Mouse (Mus musculus) left cerebral cortex, postnatal 10 days (tissue): Measurements from ENCODE around the gene Gm9844. TPM values are rescaled to one million over a fixed set of nuclear protein-coding genes. Genes with fewer than 3 reads are reported as not detected.
"Not testable (repeated sequence)": the region's sequence is repeated elsewhere in the genome, so short reads cannot be mapped to it uniquely, and the experiment has no call there.

Experiments
- DNase-seq, 2 experiments: peaks; one replicate each; pipeline ENCODE4 v3.0.0; 2021 to 2022; ENCODE audit warnings: low spot score in 2 of 2, mixed read lengths in 1 of 2; ENCODE audit errors: extremely low spot score in 1 of 2
- intact Hi-C: fragments of 180-260 bp; cut with DNase I; formaldehyde crosslinking; loops from one replicate; pipeline ENCODE4 v1.15.1; 2025
- total RNA-seq, 2 experiments: library from RNA; stranded (reverse); gene quantifications; 2 replicates each; pipeline ENCODE4 v1.2.3; 2021

Gene Gm9844
- 1 to 10 TPM in 1 of 2 experiments, not detected in 1; 3.8 TPM for total RNA-seq

GRCm38 (mm10) chr7:24861913-24862312 lies at the start of gene Gm9844:
Gene Gm9844, plus strand, starts transcription at chr7:24862213.
- DNase-seq: no peak
- intact Hi-C loops: no loop called here

DNA sequence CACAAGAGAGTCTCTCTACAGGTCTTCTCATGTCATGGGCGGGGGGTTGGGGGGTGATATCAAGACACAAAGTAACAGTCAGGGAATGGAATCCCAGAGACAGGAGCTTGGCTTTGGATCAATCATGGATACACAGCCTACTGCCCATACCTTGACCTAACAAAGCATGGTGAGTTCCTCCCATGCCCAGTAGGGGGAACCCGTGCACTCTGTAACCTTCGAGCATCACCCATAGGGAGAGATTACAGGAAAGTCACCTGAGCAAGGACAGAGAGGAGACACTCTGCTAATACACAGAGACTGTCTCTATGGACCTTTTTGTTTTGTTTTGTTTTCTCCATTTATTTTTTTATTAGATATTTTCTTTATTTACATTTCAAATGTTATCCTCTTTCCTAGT lies 44.5 kb upstream of the Gm9844 start:
- intact Hi-C loops: loop anchor here (10.0 kb wide), 1 partner anchor 147 kb away; no protein-coding TSS in a partner anchor
- DNase-seq: peak; percentile 6 to 53

GRCm38 (mm10) chr7:24824452-24824851 lies 37.6 kb upstream of the Gm9844 start:
- DNase-seq: no peak
- intact Hi-C loops: no loop called here

- intact Hi-C loops: no loop called here
- no peak for DNase-seq
Measured at GRCm38 (mm10) chr7:24827181-24827580, 34.8 kb upstream of the Gm9844 start.

- DNase-seq: not testable (repeated sequence)
- intact Hi-C loops: loop anchor here (10.0 kb wide), 1 partner anchor 736 kb away; no protein-coding TSS in a partner anchor
Measured at GRCm38 (mm10) chr7:24838732-24839409, 23.1 kb upstream of the Gm9844 start.

GRCm38 (mm10) chr7:24839410-24839808 lies 22.6 kb upstream of the Gm9844 start:
- intact Hi-C loops: loop anchor here (10.0 kb wide), 1 partner anchor 735 kb away; no protein-coding TSS in a partner anchor
- no peak for DNase-seq

GRCm38 (mm10) chr7:24840331-24840730 lies 21.7 kb upstream of the Gm9844 start:
- DNase-seq: no peak
- intact Hi-C loops: no loop called here

- no peak for DNase-seq
- intact Hi-C loops: no loop called here
Measured at GRCm38 (mm10) chr7:24841009-24841408, 21.0 kb upstream of the Gm9844 start.

GRCm38 (mm10) chr7:24844144-24844543 lies 17.9 kb upstream of the Gm9844 start:
- DNase-seq: no peak
- intact Hi-C loops: no loop called here

- intact Hi-C loops: no loop called here
- no peak for DNase-seq
Measured at GRCm38 (mm10) chr7:24845181-24845580, 16.8 kb upstream of the Gm9844 start.

- intact Hi-C loops: no loop called here
- DNase-seq: no peak
Measured at GRCm38 (mm10) chr7:24845713-24846112, 16.3 kb upstream of the Gm9844 start.

- DNase-seq, intact Hi-C loops: not testable (repeated sequence)
Measured at GRCm38 (mm10) chr7:24846576-24846975, 15.4 kb upstream of the Gm9844 start.

DNA sequence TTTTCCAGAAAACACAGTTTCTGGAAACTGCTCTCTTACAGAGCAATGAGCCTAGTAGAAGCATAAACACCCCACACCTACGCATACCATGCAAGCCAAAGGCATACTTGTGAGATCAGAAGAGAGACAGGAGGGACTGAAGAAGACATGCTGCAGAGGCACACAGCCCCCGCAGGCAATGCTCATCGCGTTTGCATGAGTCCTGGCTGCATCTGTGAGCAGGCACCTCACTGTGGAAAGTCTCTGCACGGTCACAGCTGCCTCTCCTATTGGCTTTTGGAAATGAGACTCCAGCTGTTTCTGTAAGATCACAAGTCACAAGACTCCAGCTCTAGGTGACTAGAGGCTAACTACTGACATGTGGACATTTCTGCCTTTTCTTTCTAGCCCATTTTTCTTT lies 11.9 kb upstream of the Gm9844 start:
- DNase-seq: no peak

DNA sequence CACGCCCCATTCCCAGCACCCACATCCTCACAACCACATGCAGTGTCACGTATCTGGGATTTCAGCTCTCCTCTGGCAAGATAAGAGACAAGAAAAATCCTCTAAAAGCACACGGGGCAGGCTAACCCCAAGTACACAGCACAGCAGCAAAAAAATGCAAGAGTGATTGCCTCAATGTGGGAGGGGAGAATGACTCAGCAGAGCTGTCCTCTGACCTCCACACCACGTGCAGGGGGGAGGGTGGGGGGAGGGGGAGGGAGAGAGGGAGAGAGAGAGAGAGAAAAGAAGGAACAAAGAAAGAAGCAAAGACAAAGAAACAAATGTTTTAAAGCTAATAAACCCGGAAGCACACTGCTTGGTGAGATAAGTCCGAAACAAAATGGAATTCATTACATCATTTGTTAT lies 11.1 kb upstream of the Gm9844 start:
- DNase-seq: no peak
- intact Hi-C loops: no loop called here

More for the DNA sequence above, 11.9 kb upstream of the Gm9844 start:
- intact Hi-C loops: no loop called here

DNA sequence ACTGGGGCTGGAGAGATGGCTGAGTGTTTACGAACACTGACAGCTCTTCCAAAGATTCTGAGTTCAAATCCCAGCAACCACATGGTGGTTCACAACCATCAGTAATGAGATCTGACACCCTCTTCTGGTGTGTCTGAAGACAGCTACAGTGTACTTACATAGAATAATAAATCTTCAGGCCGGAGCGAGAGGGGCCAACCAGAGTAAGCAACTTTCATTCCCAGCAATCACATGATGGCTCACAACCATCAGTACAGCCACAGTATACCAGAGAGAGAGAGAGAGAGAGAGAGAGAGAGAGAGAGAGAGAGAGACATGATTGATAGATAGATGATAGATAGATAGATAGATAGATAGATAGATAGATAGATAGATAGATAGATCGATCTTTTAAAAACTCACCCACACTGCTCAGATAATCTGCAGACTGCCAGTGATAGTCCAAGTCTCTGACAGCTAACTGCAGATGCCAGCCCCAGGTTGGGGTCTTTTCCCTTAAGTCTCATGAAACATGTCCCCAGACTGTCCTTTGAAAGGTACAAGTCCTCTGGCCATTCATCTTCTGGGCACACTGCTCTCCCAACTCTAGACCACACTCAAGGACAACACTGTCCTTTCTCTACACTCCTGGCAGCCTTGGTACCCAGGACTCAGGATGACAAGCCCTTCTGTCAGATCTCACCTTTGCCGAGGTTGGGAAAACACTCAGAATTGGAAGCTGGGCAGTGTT lies 10.3 kb upstream of the Gm9844 start:
- intact Hi-C loops: no loop called here
- DNase-seq: no peak

DNA sequence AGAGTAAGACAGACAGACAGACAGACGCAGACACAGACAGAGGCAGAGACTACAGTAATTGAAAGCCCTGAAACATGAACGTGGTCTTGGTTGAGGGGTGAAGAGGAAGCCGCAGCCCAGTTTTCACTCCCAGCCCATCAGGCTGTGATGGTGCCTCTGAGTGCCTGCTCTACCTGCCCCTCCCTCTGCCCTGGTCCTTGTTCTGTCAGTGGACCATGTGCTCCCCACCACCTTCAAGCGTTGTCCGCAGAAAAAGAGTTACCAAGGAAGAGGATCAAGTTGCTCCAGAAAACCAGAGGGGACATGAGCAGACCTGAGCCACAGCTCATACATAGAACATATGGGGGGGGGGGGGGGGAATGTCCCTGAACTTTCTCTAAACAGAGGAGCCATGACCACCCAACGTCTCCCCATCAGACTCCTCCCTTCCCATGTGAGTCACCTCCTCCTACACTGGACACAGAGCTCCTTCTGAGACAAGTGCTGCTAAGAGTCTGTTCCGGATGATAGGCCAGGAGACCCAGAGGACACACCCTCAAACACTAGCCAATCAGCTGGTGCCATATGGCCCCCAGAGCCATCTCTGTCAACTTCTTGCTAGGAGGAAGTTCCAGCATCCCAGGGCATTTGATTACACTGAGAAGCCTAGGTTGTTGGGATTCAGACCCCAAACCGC lies 9.3 kb upstream of the Gm9844 start:
- intact Hi-C loops: no loop called here
- no peak for DNase-seq

- intact Hi-C loops: no loop called here
- DNase-seq: no peak
Measured at GRCm38 (mm10) chr7:24853233-24853563, 8.8 kb upstream of the Gm9844 start.

DNA sequence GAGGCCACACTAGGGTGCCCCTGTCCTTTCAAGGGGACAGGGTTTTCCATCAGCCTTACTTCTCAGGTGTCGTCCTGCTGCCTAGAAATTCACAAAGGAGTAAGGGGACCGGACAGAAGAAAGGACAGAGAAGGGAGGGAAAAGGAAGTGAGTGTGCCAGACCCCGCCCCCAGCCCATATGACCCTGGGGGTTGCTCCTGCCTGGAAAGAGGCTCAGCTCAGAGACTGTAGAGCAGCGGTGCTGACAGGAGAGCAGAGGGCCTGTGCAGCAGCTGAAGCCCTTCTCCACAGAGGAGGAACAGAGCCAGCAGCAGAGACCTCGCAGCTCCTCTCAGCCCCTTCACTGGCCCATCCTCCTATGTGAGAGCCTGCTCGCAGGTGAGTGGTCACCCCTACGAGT lies 8.3 kb upstream of the Gm9844 start:
- intact Hi-C loops: no loop called here
- DNase-seq: no peak

DNA sequence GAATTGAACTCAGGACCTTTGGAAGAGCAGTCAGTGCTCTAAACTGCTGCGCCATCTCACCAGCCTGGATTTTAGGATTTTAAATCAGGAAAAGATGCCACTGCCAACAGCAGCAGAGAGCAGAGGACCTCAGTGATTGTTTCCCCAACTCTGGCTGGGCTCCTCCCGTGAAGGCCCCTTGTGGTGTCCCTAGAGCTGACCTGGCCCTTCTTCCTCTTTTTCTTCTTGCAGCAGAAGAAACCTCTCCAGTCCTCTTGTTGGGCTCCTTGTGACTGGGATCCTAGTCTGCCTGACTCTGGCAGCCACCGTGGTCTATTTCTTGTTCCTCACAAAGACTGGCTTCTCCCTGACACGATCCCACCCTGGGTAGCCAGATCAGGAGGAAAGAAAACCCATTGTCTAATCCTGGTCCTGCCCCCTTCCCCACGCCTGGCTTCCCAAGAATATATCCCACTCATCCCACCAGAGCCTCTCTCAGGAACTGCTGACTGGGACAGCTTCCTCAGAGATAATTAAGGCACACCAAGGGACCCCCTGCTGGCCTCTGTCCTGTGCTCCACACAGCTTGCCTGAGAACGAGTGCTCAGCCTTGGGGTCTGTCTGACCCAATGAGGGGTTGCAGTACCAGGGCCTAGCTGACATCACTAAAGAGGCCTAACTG lies 5.4 kb upstream of the Gm9844 start:
- no peak for DNase-seq
- intact Hi-C loops: no loop called here
